Mouse (Mus musculus) ES-E14 (cell line): ENCODE data around the gene Nup107.

Experiments used
- CHD2 ChIP-seq: IDR thresholded peaks from 2 replicates; pipeline ENCODE4 v1.6.1; 2014; ENCODE audit warnings: mild to moderate bottlenecking, low read depth, low read length, inconsistent platforms
- MAFK ChIP-seq: IDR thresholded peaks from 2 replicates; pipeline ENCODE4 v1.6.1; 2014; ENCODE audit warnings: mild to moderate bottlenecking, low read depth, low read length, inconsistent platforms; ENCODE audit not compliant: insufficient read depth

DNA sequence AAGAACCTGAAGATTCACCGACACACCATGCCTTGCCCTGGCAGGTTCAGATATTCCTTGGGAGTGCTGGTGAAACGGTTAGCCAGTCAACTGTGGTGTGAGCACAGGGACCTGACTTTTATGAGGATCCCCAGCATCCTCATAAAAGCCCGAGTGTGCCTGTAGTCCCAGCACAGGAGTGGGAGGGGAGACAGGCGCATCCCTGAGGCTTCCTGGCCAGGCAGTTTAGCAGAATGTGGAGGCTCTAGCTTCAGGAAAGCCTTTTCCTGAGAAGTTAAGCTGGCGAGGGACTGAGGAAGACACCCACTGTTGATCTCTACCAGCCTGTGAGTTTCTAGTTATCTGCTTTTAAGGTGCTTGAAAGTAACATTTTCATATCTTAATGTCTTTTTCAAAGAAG, 42.9 kb upstream of the Nup107 start:
- TF ChIP-seq CHD2: no peak
- no peak for TF ChIP-seq MAFK
